9 mouse cellular contexts compared by ENCODE assay signal in the genomic region with DNA sequence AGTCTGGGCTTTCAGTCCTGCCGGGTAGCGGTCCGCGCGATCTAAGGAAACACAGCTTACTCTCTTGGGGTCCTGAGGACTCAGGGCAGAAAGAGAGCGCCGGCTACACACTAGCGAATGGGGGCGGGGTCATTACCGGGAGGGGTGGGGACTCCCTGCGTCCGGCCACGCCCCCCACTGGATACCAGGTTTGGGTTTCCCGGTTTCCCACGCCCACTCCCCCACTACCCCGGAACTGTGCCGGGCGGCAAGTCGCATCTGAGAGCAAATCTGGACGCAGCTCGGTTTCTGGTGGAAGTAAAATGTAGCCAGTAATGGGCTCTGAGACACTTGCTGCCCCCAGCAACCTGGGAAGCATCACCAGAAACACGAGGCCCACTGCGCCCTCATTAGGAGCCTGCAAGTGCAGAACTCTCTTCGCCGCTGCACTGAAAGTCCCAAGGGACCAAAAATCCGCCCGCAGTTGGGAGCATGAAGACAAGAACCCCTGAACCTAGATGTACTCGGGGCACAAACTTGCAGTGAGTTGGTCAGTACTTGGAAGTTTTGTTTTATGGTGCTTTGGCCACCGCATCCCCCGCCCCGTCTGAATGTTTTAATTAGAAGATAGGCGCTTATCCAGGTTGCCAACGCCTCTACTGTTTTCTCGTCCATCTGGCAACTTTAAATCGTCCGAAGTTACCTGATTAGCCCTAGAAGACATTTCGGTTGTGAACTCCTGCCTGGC. TPM values are rescaled to one million over a fixed set of nuclear protein-coding genes. Genes with fewer than 3 reads are reported as not detected.
DNase-seq lines count a peak whose midpoint lies in the region; ATAC-seq and TF ChIP-seq lines count a peak whose summit lies in the region.
"Had no signal": no experiment of that assay in that cellular context is flagged by ENCODE, and none has a peak within 500 bp of the region (broad histone marks: within the 10 kb centered on the region; RNA-seq: fewer than 3 reads in every experiment).

Gene Kdr (minus strand): TSS at position 85 of the 727 bp plus-strand sequence.

- no peak within 1 kb of the TSS for H3K27ac ChIP-seq in forebrain, embryonic 13.5 days
- peak within 1 kb of the TSS; percentile 58; the same call in 1 of the 2 replicates for H3K27ac ChIP-seq in neural tube, embryonic 15.5 days (replicated peaks)

- intact Hi-C loops in heart, postnatal 14 days (cut with DNase I): loop anchor here (2.0 to 10.0 kb wide), 3 partner anchors 36 to 136 kb away; no protein-coding TSS in a partner anchor

- no peaks in the 10 kb centered on the region for H3K9me3 ChIP-seq in forebrain, embryonic 13.5 days (replicated peaks)
- H3K9me3 ChIP-seq in neural tube, embryonic 15.5 days (replicated peaks): no peaks in the 10 kb centered on the region

- H3K9ac ChIP-seq in forebrain, embryonic 13.5 days: peak within 1 kb of the TSS; percentile 71
- peak within 1 kb of the TSS; percentile 47 for H3K9ac ChIP-seq in neural tube, embryonic 15.5 days (replicated peaks)

- no peak for TF ChIP-seq CTCF in lung, adult 2 months (IDR thresholded peaks at IDR 0.05; ENCODE audit: insufficient read depth, low read length)

- ATAC-seq in forebrain, embryonic 13.5 days: peak; percentile 86
- ATAC-seq in neural tube, embryonic 15.5 days (ENCODE audit: low FRiP score): peak; percentile 83

- DNase-seq in layer of hippocampus, adult 11-12 months (ENCODE audit: low spot score): peak; percentile 59
- no peak for DNase-seq in layer of hippocampus, adult 9-10 months (ENCODE audit: low spot score)
- peak; percentile 81 to 83 for DNase-seq in heart, postnatal 14 days
- DNase-seq in kidney, postnatal 25 days: peak; percentile 88
- DNase-seq in lung, adult 2 months: peak; percentile 66
- peak; percentile 63 for DNase-seq in thymus, postnatal 14 days

- H3K27me3 ChIP-seq in forebrain, embryonic 13.5 days: peaks cover 87% of the 10 kb centered on the region
- peaks cover 42% of the 10 kb centered on the region for H3K27me3 ChIP-seq in neural tube, embryonic 15.5 days (replicated peaks)

- TF ChIP-seq POLR2A in lung, adult 2 months (IDR thresholded peaks at IDR 0.05; ENCODE audit: borderline replicate concordance, extremely low read depth, low read depth, low read length): peak; percentile 81

- no peaks in the 10 kb centered on the region for H3K36me3 ChIP-seq in forebrain, embryonic 13.5 days (ENCODE audit: poor library complexity, severe bottlenecking)
- no peaks in the 10 kb centered on the region for H3K36me3 ChIP-seq in neural tube, embryonic 15.5 days
- H3K36me3 ChIP-seq: G1E had no signal

- H3K4me3 ChIP-seq in forebrain, embryonic 13.5 days: peak within 1 kb of the TSS; percentile 58
- H3K4me3 ChIP-seq in lung, adult 2 months (replicated peaks; ENCODE audit: extremely low read depth, low read depth, low read length): peak within 1 kb of the TSS; percentile 69
- H3K4me3 ChIP-seq in neural tube, embryonic 15.5 days (replicated peaks): peak within 1 kb of the TSS; percentile 63

- peaks cover 18% of the 10 kb centered on the region for H3K4me1 ChIP-seq in forebrain, embryonic 13.5 days
- H3K4me1 ChIP-seq in lung, adult 2 months (ENCODE audit: control insufficient read depth, insufficient read depth, low read length): peaks cover 6% of the 10 kb centered on the region
- peaks cover 19% of the 10 kb centered on the region for H3K4me1 ChIP-seq in neural tube, embryonic 15.5 days

- peak within 1 kb of the TSS; percentile 98 for H3K4me2 ChIP-seq in forebrain, embryonic 13.5 days
- H3K4me2 ChIP-seq in neural tube, embryonic 15.5 days: peak within 1 kb of the TSS; percentile 99

- 1% methylated on average over 37 of the region's 37 CpGs for WGBS in forebrain, embryonic 13.5 days
- WGBS in lung, adult 2 months: 3% methylated on average over 37 of the region's 37 CpGs
- under 1% methylated on average over 37 of the region's 37 CpGs for WGBS in neural tube, embryonic 15.5 days

RNA-seq across cellular contexts. Expression of gene Kdr, which starts in this region (rescaled TPM):
- 16.9 and 17.3 TPM in 2 replicates for polyA plus RNA-seq in forebrain, embryonic 13.5 days (2015; fragmentation: Nextera tagmentation; extraction: Ambion mirVana)
- total RNA-seq in heart, postnatal 14 days (2021): 100 to 1,000 TPM in 1 of 2 experiments, 10 to 100 TPM in 1; 89.7 to 101 TPM
- polyA plus RNA-seq in lung, adult 2 months (2012; rRNA removed): 71.7 and 106 TPM in 2 replicates
- polyA plus RNA-seq in neural tube, embryonic 15.5 days (2015; fragmentation: Nextera tagmentation; extraction: Ambion mirVana): 20.0 and 22.6 TPM in 2 replicates
- polyA plus RNA-seq: G1E had no signal
